Mouse (Mus musculus): ENCODE data around the gene Caln1. TPM values are rescaled to one million over a fixed set of nuclear protein-coding genes. Genes with fewer than 3 reads are reported as not detected.

Gene Caln1
- not detected for polyA plus RNA-seq (2014; fragmentation: Illumina TruSeq; extraction: RNeasy Lipid Tissue Mini Kit (QIAGEN cat#74804); ENCODE audit: low read depth, low replicate concordance)

DNA sequence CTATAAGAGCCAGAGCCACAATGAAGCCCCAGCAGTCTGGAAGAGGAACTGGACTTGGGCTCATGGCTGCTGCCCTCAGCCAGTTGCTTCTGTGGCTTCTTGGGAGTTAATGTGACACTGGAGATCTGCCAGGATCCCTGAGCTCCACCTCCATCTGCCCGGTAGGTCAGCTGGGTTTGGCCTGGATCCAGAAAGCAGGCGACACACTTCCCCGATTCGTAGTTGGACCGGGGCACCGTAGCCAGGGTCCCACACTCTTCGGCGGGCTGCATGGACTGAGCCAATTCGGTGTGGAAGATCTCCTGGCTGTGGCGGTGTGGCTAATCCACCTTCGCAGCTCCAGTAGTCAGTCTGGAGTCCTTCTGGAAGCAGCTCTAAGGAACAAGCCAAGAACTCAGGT, at the start of gene Caln1:
Gene Caln1, plus strand, starts transcription at position 219 of the 400 bp plus-strand sequence.

DNA sequence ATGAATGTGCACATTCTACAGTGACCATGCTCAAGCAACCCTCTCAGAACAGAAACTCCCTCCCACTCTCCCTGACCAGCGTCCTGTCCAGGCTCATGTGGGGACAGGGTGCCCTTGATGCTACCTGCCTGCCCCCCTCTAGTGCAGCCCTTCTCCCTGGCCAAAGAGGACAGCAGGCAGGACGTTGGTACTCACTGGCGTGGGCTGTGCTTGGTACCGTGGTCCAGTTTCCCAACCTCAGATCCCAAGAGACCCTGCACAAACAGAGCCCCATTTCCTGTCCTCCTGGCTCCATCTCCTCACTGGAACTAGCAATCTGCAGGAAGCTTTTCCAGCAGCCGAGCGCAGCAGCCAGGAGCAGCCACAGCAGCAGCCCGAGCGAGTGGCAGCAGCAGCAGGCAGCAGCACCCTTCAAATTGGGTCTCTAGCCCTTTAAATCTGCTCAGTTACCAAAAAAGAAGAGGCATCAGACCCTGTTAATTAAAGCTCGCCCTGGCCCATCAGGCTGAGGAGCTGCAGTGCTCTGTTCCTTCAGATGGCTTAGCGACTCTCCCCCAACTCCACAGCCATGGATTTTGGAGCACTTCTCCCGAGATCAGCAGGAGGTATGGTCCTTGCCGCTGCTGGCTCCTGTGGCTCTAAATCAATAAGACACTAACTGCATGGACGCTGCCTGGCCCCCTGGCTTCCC, 15.1 kb downstream of the Caln1 start, which contains the start of gene A330070K13Rik:
Gene A330070K13Rik, minus strand, starts transcription at position 410 of the 691 bp plus-strand sequence.

Other genes starting within 250 kb of the Caln1 start
- 1.8 TPM for gene Kctd7, start 224.6 kb upstream of the Caln1 start, polyA plus RNA-seq (2014; fragmentation: Illumina TruSeq; extraction: RNeasy Lipid Tissue Mini Kit (QIAGEN cat#74804); ENCODE audit: low read depth, low replicate concordance)
- gene Rabgef1, start 197.7 kb upstream of the Caln1 start, polyA plus RNA-seq (2014; fragmentation: Illumina TruSeq; extraction: RNeasy Lipid Tissue Mini Kit (QIAGEN cat#74804); ENCODE audit: low read depth, low replicate concordance): 46.6 TPM
- gene Tmem248, start 152.4 kb upstream of the Caln1 start, polyA plus RNA-seq (2014; fragmentation: Illumina TruSeq; extraction: RNeasy Lipid Tissue Mini Kit (QIAGEN cat#74804); ENCODE audit: low read depth, low replicate concordance): 39.8 TPM
- gene Sbds, start 113.9 kb upstream of the Caln1 start, polyA plus RNA-seq (2014; fragmentation: Illumina TruSeq; extraction: RNeasy Lipid Tissue Mini Kit (QIAGEN cat#74804); ENCODE audit: low read depth, low replicate concordance): 155 TPM
- gene Tyw1, start 113.8 kb upstream of the Caln1 start, polyA plus RNA-seq (2014; fragmentation: Illumina TruSeq; extraction: RNeasy Lipid Tissue Mini Kit (QIAGEN cat#74804); ENCODE audit: low read depth, low replicate concordance): 2.1 TPM
- gene A330070K13Rik, start 15.2 kb downstream of the Caln1 start, polyA plus RNA-seq (2014; fragmentation: Illumina TruSeq; extraction: RNeasy Lipid Tissue Mini Kit (QIAGEN cat#74804); ENCODE audit: low read depth, low replicate concordance): not detected

Measured in sigmoid colon, adult 10 weeks (tissue).